Comparison of ENCODE assay signal across 13 mouse cellular contexts in genomic region chr12:58985766-58986165, GRCm38 (mm10). TPM values are rescaled to one million over a fixed set of nuclear protein-coding genes. Genes with fewer than 3 reads are reported as not detected.
DNase-seq lines count a peak whose midpoint lies in the region.
"Had no signal": no experiment of that assay in that cellular context is flagged by ENCODE, and none has a peak within 500 bp of the region (broad histone marks: within the 10 kb centered on the region; RNA-seq: fewer than 3 reads in every experiment).

No protein-coding gene starts in this region.

- peak; percentile 46 for DNase-seq in adrenal gland, adult 2 months
- no peak for DNase-seq in adrenal gland, postnatal 4 days (ENCODE audit: low spot score in 2 of 2)
- DNase-seq in adrenal gland, postnatal 10 days = peak; percentile 35
- peak; percentile 25 for DNase-seq in adrenal gland, postnatal 25 days
- DNase-seq in kidney, postnatal 4 days = no peak
- DNase-seq in right cerebral cortex, postnatal 4 days = no peak
- no peak for DNase-seq in lung, postnatal 25 days (ENCODE audit: low spot score)
- DNase-seq: cerebellum, adult 11-12 months; cerebellum, adult 2 months; cerebellum, adult 9-10 months; cerebellum, postnatal 10 days; cerebellum, postnatal 25 days; forebrain, postnatal 0 days had no signal

RNA-seq across cellular contexts. Expression of gene Sec23a, which starts 26.1 kb away (rescaled TPM):
- 10 to 100 TPM; 38.8 to 48.9 TPM for total RNA-seq in adrenal gland, adult 2 months (2021)
- 7.2 and 10.6 TPM in 2 replicates for polyA plus RNA-seq in adrenal gland, adult 2 months (2012; rRNA removed)
- 10 to 100 TPM; 48.1 to 53.7 TPM for total RNA-seq in adrenal gland, postnatal 4 days (2021)
- total RNA-seq in adrenal gland, postnatal 10 days (2021) = 10 to 100 TPM; 45.3 to 45.6 TPM
- 41.1 and 50.2 TPM in 2 replicates for total RNA-seq in adrenal gland, postnatal 25 days (2021)

RNA-seq across cellular contexts. Expression of gene Gemin2, which starts 27.4 kb away (rescaled TPM):
- total RNA-seq in adrenal gland, adult 2 months (2021) = 10 to 100 TPM in 1 of 2 experiments, 1 to 10 TPM in 1; 5.9 to 10.2 TPM
- 1.1 and 1.5 TPM in 2 replicates for polyA plus RNA-seq in adrenal gland, adult 2 months (2012; rRNA removed)
- 10 to 100 TPM; 13.6 to 15.0 TPM for total RNA-seq in adrenal gland, postnatal 4 days (2021)
- total RNA-seq in adrenal gland, postnatal 10 days (2021) = 10 to 100 TPM; 11.1 to 13.5 TPM
- 10.6 and 15.7 TPM in 2 replicates for total RNA-seq in adrenal gland, postnatal 25 days (2021)

Comparison
In these comparisons a context has a peak if more than half of its experiments do, and no peak if none do; other contexts are left out.
1. DNase-seq: peak in adrenal gland, adult 2 months (single experiment), adrenal gland, postnatal 10 days (single experiment) and adrenal gland, postnatal 25 days (single experiment); none in adrenal gland, postnatal 4 days (0 of 2), kidney, postnatal 4 days (0 of 2), right cerebral cortex, postnatal 4 days (single experiment) and lung, postnatal 25 days (single experiment).